Mouse (Mus musculus): ENCODE measurements at regions not wholly inside any gene's neighbourhood (a gene's known extent, or its start where the extent isn't known, plus 50 kb on each side); places are given as distances from the start of the nearest gene placed in this dataset.
"Not testable (repeated sequence)": the region's sequence is repeated elsewhere in the genome, so short reads cannot be mapped to it uniquely, and the experiment has no call there.

DNA sequence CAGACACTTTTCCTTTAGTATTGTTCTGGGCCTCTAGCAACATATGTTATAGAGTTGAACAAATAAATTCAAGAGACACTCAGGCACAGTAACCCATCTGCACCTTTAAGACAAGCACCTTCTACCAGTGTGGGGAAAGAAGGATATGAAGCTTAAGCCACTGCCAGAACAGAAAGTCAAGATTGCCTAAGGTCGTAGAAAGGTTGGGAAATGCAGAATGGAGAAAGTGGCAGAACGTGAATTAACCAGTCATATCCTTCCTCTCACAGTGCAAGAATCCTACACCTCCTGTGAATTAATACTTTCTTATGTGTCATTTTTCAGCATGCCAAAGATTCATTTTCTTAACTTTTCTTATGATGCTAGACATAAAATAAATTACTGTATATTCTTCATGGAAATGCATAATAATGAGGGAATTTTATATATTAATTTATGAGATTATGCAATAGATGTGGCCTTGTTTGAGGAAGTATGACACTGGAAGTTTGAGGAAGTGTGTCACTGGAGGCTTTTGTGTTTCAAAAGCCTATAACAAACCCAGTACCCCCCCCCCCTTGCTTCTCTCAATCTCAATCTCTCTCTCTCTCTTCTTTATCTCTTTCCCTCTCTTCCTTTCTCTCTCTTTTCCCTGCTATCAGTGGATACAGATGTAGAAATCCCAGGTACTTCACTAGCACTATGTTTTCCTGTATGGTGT, 361.6 kb upstream of the Edil3 start:
- DNase-seq = no peak

- DNase-seq = no peak
These were observed 331.2 kb upstream of the Edil3 start for GRCm38 (mm10) chr13:88490104-88490503.

DNA sequence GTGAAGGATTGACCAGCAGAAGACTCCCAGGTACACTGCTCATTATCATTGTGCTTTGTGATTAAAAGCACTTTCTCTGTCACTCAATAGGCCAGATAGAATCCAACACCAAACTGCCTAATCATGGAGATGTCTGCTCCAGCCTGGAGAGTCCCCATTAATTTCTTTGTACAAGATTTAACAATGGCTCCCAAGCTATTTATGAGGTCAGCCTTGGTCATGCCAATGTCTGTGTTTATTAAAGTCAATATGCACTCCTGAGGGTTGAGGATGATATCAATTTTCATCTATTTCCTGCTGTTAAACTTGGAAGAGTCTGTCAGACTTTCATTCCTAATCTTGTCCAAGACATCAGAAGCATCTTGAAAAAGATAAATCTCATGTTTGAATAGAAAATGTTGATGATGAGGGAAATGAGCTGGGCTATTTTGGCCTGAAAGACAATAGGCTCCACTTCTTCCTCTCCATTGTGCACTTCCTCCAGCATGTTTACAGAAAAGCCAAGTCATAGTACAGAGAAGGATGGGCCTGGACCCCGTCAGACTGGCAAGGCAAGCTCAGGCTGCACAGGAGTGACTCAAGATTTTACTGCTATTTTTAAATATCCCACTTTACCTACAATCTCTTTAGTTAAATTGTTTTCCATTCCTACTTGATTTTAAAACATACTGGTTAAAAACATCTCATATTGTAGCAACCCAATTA, 310.3 kb upstream of the Edil3 start:
- no peak for DNase-seq

GRCm38 (mm10) chr13:88534796-88535195, 286.5 kb upstream of the Edil3 start:
- no peak for DNase-seq

DNA sequence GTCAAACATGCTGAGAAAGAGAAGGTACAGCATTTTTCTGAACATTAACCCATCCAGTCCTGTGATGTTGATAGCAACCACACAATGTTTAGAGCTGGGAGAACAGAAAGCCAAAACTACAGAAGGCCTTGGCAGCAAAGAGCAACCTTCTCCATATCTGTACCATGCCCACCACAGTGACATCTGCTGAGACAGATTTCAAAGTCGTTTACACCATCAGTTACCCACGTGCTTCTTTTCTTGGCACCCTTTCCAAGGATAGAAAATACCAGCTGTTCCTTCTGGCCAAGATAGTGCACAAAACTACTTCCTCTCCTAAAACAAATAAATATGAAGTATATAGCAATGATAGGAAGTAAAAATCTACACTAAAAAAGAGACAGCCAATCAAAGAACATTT, 266.8 kb upstream of the Edil3 start:
- no peak for DNase-seq

GRCm38 (mm10) chr13:88564978-88565377, 256.3 kb upstream of the Edil3 start:
- no peak for DNase-seq

DNA sequence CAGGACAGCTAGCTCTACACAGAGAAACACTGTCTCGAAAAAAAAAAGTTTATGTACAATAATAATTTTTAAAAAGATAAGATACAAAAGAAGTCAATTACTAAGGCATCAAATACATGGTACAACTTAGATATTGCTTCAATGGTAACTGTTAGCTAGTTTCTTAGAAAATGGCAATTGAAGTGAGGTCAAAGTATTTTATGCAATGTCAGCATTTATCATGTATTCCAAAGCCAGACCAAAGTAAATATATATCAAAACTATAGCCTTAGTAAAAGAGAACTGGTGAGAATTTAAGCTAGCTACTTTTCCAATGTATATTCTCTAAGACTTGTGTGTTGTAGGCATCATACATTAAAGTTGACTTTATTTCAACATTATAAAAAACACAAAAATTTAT, 219.0 kb upstream of the Edil3 start:
- DNase-seq = no peak

DNA sequence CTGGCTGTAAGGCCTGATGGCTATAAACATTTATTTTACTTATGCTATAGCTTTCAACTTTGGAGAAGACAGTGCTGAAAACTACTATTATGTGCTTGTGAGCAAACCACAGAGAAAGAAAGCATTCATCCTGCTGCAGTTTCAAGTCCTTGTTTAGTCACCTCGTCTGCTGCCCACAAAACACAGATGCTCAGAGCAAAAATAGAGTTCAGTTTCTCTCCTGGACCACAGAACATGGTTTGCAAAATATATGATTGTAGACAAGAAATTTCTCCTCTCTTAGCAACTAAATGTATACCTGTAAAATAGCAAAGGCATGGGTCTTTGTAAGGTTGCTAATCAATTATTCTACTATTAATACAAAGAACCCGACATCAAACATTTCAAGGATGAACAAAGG, 210.7 kb upstream of the Edil3 start:
- DNase-seq = no peak

GRCm38 (mm10) chr13:88613231-88613630, 208.0 kb upstream of the Edil3 start:
- no peak for DNase-seq

DNA sequence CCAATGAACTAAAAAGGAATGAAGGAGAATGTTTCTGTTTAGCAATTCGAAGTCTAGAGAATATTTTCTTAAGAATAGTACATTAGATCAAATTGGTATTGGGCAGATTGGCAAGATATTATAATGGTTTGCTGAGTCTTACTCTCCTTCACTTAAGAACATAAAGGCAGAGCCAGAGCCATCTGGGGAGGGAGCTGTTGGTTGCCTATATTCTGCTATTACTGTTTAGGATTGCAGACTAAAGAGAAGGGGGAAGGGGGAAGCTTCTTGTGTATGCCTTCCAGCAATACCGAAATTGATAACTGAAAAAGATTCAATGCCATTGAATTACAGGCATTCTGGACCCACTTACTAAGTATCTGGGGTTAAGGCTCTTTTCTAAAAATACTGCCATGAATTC, 171.1 kb upstream of the Edil3 start:
- DNase-seq = no peak

- no peak for DNase-seq
These were observed 170.2 kb upstream of the Edil3 start for GRCm38 (mm10) chr13:88651036-88651435.

DNA sequence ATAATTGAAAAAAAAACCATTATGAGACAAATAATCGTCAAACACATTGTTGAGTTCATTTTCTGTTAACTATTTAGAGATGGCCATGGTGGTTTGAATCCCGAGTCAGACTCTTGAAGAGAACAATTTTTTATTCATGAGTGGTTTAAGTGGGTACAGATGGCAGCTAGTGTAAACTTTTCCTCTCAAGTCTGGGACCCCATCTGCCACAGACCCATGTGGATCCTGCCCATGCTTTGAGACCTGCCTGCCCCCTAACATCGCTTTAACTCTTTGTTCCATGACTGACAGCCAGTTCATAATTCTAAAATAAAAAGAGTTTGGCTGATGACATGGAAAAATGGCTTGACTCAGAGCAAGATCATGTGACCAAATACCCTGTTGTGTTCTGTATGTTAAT, 166.2 kb upstream of the Edil3 start:
- no peak for DNase-seq

DNA sequence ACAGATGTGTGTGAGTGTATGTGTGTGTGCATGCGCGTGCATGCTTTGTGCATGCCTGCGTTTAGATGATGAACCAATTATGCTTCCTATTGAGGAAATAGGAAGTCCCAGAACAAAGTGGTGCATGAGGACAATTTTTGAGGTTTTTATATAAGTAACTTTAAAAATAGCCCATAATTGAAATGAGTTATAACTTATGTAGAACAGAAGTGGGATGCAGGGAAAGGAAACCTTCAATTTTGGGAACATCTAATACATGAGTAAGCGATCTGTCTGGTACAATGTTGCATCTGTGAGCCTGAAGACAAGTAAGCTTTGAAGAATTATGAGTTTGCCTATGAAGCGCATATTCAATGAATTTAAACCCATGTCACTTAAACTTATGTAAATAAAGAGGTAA, 145.4 kb upstream of the Edil3 start:
- no peak for DNase-seq

DNA sequence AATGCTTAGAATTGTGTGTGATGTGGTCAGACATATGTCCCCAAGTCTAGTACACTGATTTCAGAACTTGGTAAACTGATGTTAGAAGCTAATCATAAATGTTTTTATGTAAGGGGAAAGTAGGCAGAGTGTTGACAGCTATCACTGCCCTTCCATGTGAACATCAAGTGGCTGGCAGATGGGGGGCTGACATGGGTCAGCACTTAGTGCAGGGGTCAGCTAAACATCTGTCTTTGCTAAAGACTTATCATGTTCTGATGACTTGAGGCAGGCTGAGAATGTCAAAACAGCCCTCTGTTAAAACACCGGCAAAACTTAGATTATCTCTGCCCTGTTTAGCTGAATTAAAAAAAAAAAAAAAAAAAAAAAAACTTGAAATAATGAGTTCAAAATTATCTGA, 116.7 kb upstream of the Edil3 start:
- peak in 1 of 2 experiments; percentile 19 for DNase-seq

DNA sequence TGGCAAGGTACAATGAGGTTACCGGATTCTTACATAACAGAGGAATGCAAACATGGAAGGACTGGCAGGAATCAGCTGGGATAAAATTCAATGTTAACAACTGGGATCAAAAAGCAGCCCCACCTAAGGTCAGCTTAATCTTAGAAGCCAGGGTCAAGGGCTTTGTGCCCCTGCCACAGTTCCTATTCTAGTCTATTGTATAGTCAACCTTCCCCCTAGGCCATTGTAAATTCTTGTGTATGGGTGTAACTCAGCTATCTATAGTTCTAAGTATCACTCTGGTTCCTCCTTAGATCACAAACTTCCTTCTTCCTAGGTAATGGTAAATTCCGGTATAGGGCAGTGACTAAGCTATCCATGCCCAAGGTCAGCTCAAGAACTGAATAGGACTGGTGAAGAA, 91.6 kb upstream of the Edil3 start:
- DNase-seq = not testable (repeated sequence)

- DNase-seq = no peak
These were observed 71.4 kb upstream of the Edil3 start for GRCm38 (mm10) chr13:88749916-88750315.
